Mouse (Mus musculus) macrophage (primary cell): ENCODE measurements around the gene C1qtnf9. TPM values are rescaled to one million over a fixed set of nuclear protein-coding genes. Genes with fewer than 3 reads are reported as not detected.

Source experiments
- H3K27ac ChIP-seq: fragments of 350-480 bp; formaldehyde crosslinking; 2 replicates; pipeline ENCODE4 v1.9.0; 2021
- H3K36me3 ChIP-seq: fragments of 350-480 bp; formaldehyde crosslinking; 2 replicates; pipeline ENCODE4 v1.9.0; 2021; ENCODE audit errors: inconsistent target
- H3K4me3 ChIP-seq: fragments of 350-480 bp; formaldehyde crosslinking; 2 replicates; pipeline ENCODE4 v1.9.0; 2021; ENCODE audit errors: inconsistent target
- H3K79me2 ChIP-seq: fragments of 350-480 bp; formaldehyde crosslinking; 2 replicates; pipeline ENCODE4 v1.9.0; 2021; ENCODE audit errors: inconsistent target
- WGBS: methylation state at CpG from one replicate; pipeline ENCODE4 v1.1.7; 2026; ENCODE audit warnings: inconsistent platforms; ENCODE audit not compliant: missing documents; 5-methylcytosine and 5-hydroxymethylcytosine counted together
- polyA plus RNA-seq: library from polyadenylated mRNA; stranded (reverse); fragments of 250-400 nt; gene quantifications from 3 replicates; pipeline ENCODE4 v1.2.4, GENCODE M21; 2018; ENCODE audit warnings: inconsistent platforms
- total RNA-seq, 78 experiments: library from RNA; depleted of rRNA; stranded (reverse); fragments of 250-400 nt; gene quantifications; 1 replicate in 9 of 78; 2 replicates in 24 of 78; 3 replicates in 43 of 78; 4 replicates in 2 of 78; pipeline ENCODE4 v1.2.4; 2018; ENCODE audit warnings: inconsistent platforms in 56 of 78

Gene C1qtnf9
- total RNA-seq (2018; cell fraction: chromatin; rRNA removed), result not detected
- not detected for total RNA-seq (2018; cell fraction: cytosol; rRNA removed)
- total RNA-seq (2018; cell fraction: nucleus; rRNA removed), result not detected
- polyA plus RNA-seq, result not detected in 3 replicates

DNA sequence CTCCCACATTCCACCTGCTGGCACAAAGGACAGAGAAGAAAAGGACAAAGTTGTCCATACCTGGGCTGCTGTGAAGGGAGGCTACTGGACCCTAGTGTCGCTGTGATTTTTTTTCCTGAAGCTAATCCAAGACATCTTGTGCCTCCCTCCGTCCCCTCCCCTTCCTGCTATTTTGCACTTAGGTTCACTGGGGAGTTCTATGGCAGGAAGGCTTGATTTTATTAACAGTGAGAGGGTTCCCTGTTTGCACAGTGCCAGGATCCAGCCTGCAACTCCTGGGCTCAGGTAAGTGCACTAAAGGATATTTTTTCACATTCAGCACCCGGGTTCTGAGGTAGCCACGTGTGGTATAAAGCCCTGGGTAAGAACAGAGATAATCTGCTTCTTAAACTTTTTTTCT, at the start of gene C1qtnf9:
TSS of gene C1qtnf9 (plus strand) at position 251 of the 400 bp plus-strand sequence.
- WGBS, result 86% methylated on average over 4 of the region's 4 CpGs
- H3K79me2 ChIP-seq, result no peaks in the 10 kb centered on the region
- no peak within 1 kb of the TSS for H3K27ac ChIP-seq
- H3K4me3 ChIP-seq, result no peak within 1 kb of the TSS
- no peaks in the 10 kb centered on the region for H3K36me3 ChIP-seq

DNA sequence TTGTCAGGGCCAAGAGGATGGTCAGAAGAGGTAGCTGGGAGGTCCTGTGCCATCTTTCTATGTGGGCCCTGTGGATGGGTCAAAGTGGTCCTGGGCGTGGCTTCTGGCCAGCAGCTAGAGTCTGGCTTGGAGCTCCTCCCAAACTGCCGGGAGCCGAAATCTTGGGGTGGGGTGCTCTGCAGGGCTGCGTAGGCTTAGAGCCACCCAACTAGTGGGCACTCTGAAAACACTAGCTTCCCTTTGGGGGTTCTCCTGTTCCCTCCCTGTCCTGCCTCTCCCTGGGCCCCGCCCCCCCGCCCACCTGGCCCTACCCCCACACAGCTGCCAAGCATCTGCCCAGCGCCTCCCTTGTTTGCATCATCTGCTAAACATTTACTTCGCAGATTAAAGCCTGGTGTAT, 46.6 kb upstream of the C1qtnf9 start:
- Histone ChIP-seq H3K36me3 (no peaks in the 10 kb centered on the region), H3K79me2 (no peaks in the 10 kb centered on the region), H3K27ac (no peak overlapping the region), H3K4me3 (no peak overlapping the region)
- 28% methylated on average over 7 of the region's 8 CpGs for WGBS

DNA sequence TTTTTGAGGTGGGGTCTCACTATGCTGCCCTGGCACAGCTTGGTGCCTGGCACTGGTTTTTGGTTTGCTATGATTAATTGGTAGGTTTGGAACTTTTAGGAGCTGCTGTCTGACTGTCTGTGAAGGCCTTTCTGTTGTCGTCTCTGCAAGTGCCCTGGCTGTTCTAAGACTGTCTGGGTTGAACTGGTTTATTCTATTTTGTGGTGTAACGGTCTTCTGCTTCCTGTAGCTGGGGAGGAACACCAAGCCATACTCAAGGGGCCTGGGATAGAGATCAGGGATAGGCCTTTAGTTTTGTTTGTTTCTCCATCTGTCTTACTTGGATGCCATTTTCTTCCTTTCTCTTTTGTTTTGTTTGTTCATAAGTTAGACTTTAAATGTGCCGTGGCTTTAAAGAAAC, 46.0 kb upstream of the C1qtnf9 start:
- no peaks in the 10 kb centered on the region for H3K36me3 ChIP-seq
- no peak overlapping the region for H3K27ac ChIP-seq
- WGBS, result 41% methylated on average over 3 of the region's 3 CpGs
- no peak overlapping the region for H3K4me3 ChIP-seq
- H3K79me2 ChIP-seq, result no peaks in the 10 kb centered on the region

DNA sequence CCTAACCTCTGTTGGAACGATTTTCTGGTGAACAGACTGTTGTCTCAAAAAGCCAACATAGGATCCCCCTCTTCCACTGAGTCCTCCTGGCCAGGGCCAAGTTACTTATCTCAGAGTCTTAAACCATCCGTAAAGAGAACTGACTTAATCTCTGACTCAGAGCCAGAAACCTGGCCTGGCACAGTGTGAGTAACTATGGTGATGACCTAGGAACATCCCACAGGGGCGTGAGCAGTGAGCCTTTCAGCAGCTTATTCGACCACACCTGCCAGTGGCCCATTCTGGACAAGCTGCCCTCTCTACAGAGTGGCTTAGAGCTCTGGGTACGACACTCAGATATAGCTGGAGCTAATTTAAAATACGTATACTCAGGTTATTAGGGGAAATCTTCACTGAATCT, 41.8 kb upstream of the C1qtnf9 start:
- 61% methylated on average over 6 of the region's 6 CpGs for WGBS
- no peaks in the 10 kb centered on the region for H3K79me2 ChIP-seq
- no peaks in the 10 kb centered on the region for H3K36me3 ChIP-seq
- no peak overlapping the region for H3K4me3 ChIP-seq
- no peak overlapping the region for H3K27ac ChIP-seq

DNA sequence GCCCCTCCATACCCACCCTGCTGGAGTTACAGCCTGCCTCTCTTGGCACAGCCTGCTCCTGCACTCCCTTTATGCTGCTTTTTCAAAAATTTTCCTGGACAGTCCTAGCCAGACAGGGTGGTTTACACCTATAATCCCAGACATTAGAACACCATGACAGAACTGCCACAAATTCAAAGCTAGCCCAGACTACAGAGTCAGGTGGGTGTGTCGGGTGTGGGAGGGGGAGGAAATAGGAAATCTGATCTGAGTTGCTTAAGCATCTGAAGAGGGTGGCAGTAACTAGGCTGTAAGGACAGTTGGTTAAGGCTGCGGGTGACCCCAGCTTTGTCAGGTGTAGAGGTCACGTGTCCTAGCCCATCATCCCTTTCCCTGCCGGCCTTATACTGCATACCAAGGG, 40.8 kb upstream of the C1qtnf9 start:
- H3K79me2 ChIP-seq, result no peaks in the 10 kb centered on the region
- WGBS, result 71% methylated on average over 4 of the region's 4 CpGs

DNA sequence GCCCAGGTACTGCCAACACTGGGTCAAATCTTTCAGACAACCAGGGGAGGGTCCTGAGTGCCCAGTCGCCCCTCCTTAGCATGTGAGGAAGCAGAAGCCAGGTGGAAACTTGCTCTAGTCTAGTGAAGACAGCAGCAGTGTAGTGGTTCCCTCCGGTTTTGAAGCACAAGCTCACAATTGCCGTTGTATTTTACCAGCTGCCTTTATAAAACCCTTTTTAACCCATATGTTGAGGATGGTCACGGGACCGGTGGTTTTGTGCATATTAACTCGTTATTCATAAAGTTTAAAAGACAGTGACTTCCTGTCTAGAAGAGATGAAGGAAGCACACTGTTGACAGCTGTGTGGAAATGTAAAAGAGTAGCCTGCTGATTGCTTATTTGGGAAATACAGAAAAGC, 35.9 kb upstream of the C1qtnf9 start:
- Histone ChIP-seq H3K36me3 (no peaks in the 10 kb centered on the region), H3K4me3 (no peak overlapping the region), H3K79me2 (peaks cover 6% of the 10 kb centered on the region; the same call in 1 of the 2 replicates), H3K27ac (no peak overlapping the region)
- WGBS, result 18% methylated on average over 6 of the region's 6 CpGs

More for the DNA sequence above, 40.8 kb upstream of the C1qtnf9 start:
- H3K27ac ChIP-seq, result no peak overlapping the region
- no peaks in the 10 kb centered on the region for H3K36me3 ChIP-seq
- no peak overlapping the region for H3K4me3 ChIP-seq

DNA sequence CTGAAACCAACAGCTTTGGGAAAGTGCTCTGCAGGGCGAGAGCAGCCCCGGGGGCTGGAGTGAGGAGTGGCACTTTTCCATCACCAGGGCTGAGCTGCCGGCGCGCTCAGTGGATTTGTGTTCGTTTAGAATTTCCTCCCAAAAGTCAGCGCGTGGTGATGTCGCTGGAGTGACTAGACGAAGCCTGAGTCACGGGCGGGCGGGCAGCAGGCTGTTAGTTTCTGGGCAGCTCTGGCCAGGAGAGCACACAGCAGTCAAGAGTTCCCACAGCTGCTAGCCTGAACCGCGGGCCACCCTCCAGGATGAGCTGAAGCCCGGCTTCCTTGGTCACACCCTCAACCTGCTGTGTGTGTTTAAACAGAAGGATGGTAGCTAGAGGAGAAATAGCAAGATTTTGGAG, 35.1 kb upstream of the C1qtnf9 start:
- Histone ChIP-seq H3K36me3 (no peaks in the 10 kb centered on the region), H3K4me3 (peak overlapping the region; percentile 3; the same call in 1 of the 2 replicates), H3K79me2 (peaks cover 6% of the 10 kb centered on the region; the same call in 1 of the 2 replicates), H3K27ac (peak overlapping the region; percentile 28; the same call in 1 of the 2 replicates)
- under 1% methylated on average over 16 of the region's 16 CpGs for WGBS

DNA sequence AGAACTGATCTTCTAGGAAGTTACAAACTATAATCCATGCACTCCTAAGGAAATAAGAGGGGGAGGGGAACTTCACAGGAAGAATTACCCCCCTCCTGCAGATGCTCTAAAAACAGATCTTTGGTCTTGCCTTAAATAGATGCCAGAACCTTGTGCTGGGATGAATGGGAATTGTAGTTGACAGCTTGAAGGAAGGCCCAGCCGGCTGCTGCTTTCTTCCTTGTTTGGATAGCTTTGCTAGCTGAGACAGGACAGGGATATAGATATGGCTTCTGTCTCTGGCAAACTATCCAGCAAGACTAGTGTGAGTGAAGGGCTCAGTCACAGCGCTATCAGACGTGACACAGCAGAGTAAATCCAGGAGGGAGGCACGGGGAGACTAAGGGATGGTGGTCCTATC, 34.2 kb upstream of the C1qtnf9 start:
- WGBS, result 60% methylated on average over 4 of the region's 4 CpGs
- H3K4me3 ChIP-seq, result peak overlapping the region; percentile 3; the same call in 1 of the 2 replicates
- H3K36me3 ChIP-seq, result no peaks in the 10 kb centered on the region
- no peak overlapping the region for H3K27ac ChIP-seq
- H3K79me2 ChIP-seq, result peaks cover 6% of the 10 kb centered on the region; the same call in 1 of the 2 replicates

DNA sequence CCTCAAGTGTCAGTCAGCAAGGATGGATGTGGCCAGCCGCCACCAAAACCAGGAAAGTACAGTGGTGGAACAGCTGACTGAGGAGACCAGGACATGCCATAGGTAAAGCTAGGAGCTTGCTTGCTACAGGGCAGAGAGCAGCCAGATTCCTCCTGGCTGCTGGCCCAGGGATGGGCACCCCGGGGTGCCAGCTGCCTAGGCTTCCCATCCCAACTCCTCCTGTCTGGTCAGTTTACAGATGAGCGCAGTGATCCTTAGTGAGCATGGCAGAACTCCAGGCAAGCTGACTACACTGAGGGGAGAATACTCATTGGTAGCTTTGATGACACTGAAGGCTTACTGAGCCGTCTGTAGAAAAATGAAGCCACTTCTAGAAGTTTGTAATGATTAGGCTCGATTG, 32.7 kb upstream of the C1qtnf9 start:
- H3K79me2 ChIP-seq, result peaks cover 6% of the 10 kb centered on the region; the same call in 1 of the 2 replicates
- WGBS, result 73% methylated on average over 5 of the region's 5 CpGs
- no peaks in the 10 kb centered on the region for H3K36me3 ChIP-seq
- no peak overlapping the region for H3K4me3 ChIP-seq
- H3K27ac ChIP-seq, result no peak overlapping the region

DNA sequence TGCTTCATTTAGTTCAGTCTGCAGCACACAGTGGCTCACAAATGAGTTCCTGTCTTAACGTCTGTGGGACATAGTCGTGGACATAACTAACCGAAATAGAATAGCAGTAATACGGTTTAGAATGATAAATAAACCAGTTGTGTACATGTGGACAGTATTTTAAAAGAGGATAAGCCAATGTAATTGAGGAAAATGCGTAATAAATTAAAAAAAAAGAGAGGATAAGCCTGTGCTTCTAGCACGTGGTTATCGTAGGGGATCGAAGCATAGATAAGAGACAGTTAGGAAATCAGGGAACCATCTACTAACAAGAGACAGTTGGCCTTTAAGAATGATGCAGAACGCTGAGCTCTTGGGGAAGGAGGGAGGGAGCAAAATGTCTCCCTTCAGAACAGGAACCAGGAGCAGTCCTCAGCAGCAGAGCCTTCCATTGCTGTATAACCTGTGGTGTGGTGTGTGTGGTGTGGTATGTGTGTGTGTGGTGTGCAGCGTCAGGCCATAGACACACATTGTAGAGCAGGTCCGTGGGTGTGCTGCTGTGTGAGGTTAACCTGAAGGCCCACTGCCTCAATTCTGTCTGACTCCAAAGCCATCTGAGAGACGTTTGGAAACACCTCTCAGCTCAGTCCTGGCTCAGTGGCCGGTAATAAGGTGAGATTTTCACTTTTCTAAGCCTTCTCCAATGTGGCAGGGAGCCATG, 31.9 kb upstream of the C1qtnf9 start:
- WGBS, result 21% methylated on average over 13 of the region's 13 CpGs
- no peak overlapping the region for H3K4me3 ChIP-seq

DNA sequence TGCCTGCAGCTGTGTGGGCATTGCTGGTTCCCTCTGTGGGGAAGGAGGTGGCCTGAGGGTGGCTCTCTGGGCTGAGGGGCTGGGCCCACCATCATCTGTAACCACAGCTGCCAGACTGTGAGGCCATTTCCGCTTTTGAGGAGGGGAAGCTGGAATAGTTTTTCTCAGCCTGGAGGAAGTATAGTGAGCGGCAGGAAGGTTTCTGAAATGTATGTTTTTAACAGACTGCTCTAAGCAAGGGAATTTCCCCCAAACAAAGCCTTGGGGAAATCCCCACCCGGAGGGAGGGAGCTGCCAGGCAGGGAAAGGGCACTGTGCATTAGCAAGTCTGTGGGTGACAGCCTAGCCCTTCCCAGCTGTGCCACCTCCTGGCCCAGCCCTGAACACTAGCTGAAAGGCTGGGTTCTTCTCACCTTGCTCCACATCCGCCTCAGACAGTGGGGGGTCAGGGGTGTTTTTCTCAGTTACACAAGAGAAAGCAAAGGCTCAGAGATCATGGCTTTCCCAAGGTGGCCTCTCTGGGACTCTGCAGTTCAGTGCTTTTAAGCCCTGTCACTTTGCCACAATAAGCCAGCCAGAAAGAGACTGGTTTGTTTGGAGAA, 31.2 kb upstream of the C1qtnf9 start:
- WGBS, result 2% methylated on average over 4 of the region's 4 CpGs
- Histone ChIP-seq H3K79me2 (peaks cover 6% of the 10 kb centered on the region; the same call in 1 of the 2 replicates), H3K4me3 (no peak overlapping the region), H3K36me3 (no peaks in the 10 kb centered on the region), H3K27ac (peak overlapping the region; percentile 80)

More for the DNA sequence above, 31.9 kb upstream of the C1qtnf9 start:
- Histone ChIP-seq H3K27ac (peak overlapping the region; percentile 80), H3K36me3 (no peaks in the 10 kb centered on the region), H3K79me2 (peaks cover 6% of the 10 kb centered on the region; the same call in 1 of the 2 replicates)

DNA sequence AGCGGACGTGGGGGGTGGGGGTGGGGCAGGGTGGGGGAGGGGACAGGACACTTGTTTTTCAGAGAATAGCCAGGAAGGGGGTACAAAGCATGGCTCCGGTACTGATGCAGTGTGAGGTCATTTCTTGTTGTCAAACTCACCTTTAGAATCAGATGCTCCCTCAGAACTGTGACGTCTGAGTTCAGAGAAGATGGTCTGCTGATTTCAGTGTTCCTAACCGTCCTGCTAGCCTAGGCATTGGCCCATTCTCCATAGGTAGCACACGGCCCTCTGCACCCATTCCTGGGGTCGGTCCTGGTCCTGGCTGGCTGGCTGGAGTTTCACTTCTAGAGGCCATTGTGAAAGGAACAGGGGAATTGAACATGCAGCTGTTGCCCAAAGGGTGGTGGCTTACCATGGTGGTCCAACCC, 30.7 kb upstream of the C1qtnf9 start:
- Histone ChIP-seq H3K27ac (peak overlapping the region; percentile 80), H3K4me3 (no peak overlapping the region), H3K79me2 (peaks cover 6% of the 10 kb centered on the region; the same call in 1 of the 2 replicates), H3K36me3 (no peaks in the 10 kb centered on the region)
- 18% methylated on average over 7 of the region's 7 CpGs for WGBS

DNA sequence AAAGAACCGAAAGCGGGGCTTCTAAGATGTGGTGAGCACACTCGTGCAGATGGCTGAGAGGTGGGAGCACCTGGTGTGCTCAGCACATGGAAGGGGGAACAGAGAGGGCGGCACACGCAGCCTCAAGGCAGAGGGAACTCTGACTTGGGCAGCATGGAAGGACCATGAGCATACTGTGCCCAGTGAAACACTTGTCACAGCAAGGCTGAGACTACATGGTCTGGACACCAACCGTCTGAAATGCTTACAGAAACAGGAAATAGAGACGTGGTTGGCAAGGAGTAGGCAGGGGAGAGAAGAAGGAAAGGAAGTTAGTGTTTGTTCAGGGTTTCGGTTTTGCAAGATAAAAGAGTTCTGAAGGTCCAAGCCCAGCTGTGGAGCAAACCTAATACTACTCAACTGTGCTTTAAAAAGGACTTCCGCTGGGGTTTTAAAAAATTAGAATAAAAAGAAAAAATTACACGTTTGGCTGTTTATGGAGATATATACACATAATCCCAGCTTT, 29.4 kb upstream of the C1qtnf9 start:
- 6% methylated on average over 10 of the region's 10 CpGs for WGBS

DNA sequence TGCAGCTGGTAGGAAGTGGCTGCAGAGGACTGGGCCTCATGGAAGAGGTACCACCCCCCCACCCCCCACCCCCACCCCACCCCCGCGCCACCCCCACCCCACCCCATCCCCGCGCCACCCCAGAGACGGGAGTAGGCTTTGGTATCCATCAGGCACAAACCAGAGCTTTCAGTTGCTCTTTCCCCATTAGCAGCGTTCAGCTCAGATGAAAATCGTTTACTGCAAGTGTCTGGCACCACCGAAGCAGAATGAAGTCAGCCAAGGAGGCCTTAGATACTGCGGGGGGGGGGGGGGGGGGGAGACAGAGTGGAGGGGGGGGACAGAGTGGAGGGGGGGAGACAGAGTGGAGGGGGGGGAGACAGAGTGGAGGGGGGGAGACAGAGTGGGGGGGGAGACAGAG, 28.8 kb upstream of the C1qtnf9 start:
- Histone ChIP-seq H3K27ac (peak overlapping the region; percentile 80; the same call in 1 of the 2 replicates), H3K36me3 (no peaks in the 10 kb centered on the region), H3K79me2 (peaks cover 6% of the 10 kb centered on the region; the same call in 1 of the 2 replicates), H3K4me3 (no peak overlapping the region)
- no CpG with 5 or more reads among the region's 9 CpGs for WGBS

More for the DNA sequence above, 29.4 kb upstream of the C1qtnf9 start:
- peak overlapping the region; percentile 80 for H3K27ac ChIP-seq
- no peaks in the 10 kb centered on the region for H3K36me3 ChIP-seq
- H3K79me2 ChIP-seq, result peaks cover 6% of the 10 kb centered on the region; the same call in 1 of the 2 replicates
- no peak overlapping the region; the same call in 1 of the 2 replicates for H3K4me3 ChIP-seq

DNA sequence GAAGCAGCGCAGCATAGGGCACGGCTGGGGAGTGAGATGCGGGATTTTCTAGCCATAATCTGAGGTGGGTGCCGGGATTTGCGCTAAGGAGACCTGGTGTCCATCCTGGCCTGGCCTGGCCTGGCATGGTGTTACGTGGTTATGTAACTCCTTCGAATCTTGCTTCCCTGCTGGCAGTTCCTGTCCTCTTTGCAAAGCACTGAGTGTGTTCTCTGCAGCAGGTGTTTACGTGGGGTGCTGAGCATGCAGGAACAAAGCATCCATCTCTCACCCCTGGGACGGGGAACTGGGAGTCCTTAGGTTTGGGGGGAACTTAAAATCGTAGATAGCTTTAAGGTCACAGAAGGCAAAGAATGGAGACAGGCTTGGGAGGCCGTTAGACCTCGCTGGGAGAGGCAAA, 28.3 kb upstream of the C1qtnf9 start:
- Histone ChIP-seq H3K27ac (no peak overlapping the region), H3K79me2 (peaks cover 6% of the 10 kb centered on the region; the same call in 1 of the 2 replicates), H3K36me3 (no peaks in the 10 kb centered on the region), H3K4me3 (no peak overlapping the region)
- 81% methylated on average over 12 of the region's 12 CpGs for WGBS
